Mouse (Mus musculus) adrenal gland, adult 2 months (tissue): Measurements from ENCODE around the gene Zfp334. TPM values are rescaled to one million over a fixed set of nuclear protein-coding genes. Genes with fewer than 3 reads are reported as not detected.

ENCODE experiments used
- polyA plus RNA-seq: library from polyadenylated mRNA; depleted of rRNA; stranded (reverse); fragments of >200 nt; gene quantifications from 2 replicates; pipeline ENCODE4 v1.2.3, GENCODE M21; 2012; rRNA removed
- total RNA-seq, 2 experiments: library from RNA; stranded (reverse); gene quantifications; 2 replicates each; pipeline ENCODE4 v1.2.3; 2021

Zfp334 gene
- total and polyA plus RNA-seq, 3 experiments: 1.3 to 5.0 (median 4.3) TPM

Other genes starting within 250 kb of the Zfp334 start
- gene Cdh22, start 153.4 kb downstream of the Zfp334 start, total RNA-seq: 1 to 10 TPM in 1 of 2 experiments, under 1 TPM in 1; 0.89 to 1.8 TPM
- 1.5 and 6.1 TPM in 2 replicates for gene Cdh22, start 153.4 kb downstream of the Zfp334 start, polyA plus RNA-seq
- gene Slc35c2, start 100.4 kb downstream of the Zfp334 start, total RNA-seq: 10 to 100 TPM; 51.0 to 56.6 TPM
- 87.4 and 87.6 TPM in 2 replicates for gene Slc35c2, start 100.4 kb downstream of the Zfp334 start, polyA plus RNA-seq
- 10 to 100 TPM; 19.8 to 31.4 TPM for gene Elmo2, start 61.8 kb downstream of the Zfp334 start, total RNA-seq
- 52.0 and 58.8 TPM in 2 replicates for gene Elmo2, start 61.8 kb downstream of the Zfp334 start, polyA plus RNA-seq
- not detected for gene Zfp663, start 19.5 kb downstream of the Zfp334 start, total RNA-seq
- not detected in 2 replicates for gene Zfp663, start 19.5 kb downstream of the Zfp334 start, polyA plus RNA-seq
- gene Ocstamp, start 12.1 kb upstream of the Zfp334 start, total RNA-seq: under 1 TPM; 0.12 to 0.38 TPM
- 0.55 and 0.64 TPM in 2 replicates for gene Ocstamp, start 12.1 kb upstream of the Zfp334 start, polyA plus RNA-seq
- 1 to 10 TPM in 1 of 2 experiments, under 1 TPM in 1; 0.97 to 2.3 TPM for gene Slc13a3, start 85.0 kb upstream of the Zfp334 start, total RNA-seq
- gene Slc13a3, start 85.0 kb upstream of the Zfp334 start, polyA plus RNA-seq: 2.4 and 2.8 TPM in 2 replicates
- gene Trp53rka, start 105.1 kb upstream of the Zfp334 start, total RNA-seq: 10 to 100 TPM; 10.4 to 12.7 TPM
- gene Trp53rka, start 105.1 kb upstream of the Zfp334 start, polyA plus RNA-seq: 20.3 and 20.8 TPM in 2 replicates
- 1 to 10 TPM in 1 of 2 experiments, under 1 TPM in 1; 0.35 to 1.2 TPM for gene Slc2a10, start 115.5 kb upstream of the Zfp334 start, total RNA-seq
- gene Slc2a10, start 115.5 kb upstream of the Zfp334 start, polyA plus RNA-seq: 1.5 and 1.8 TPM in 2 replicates
- 1 to 10 TPM; 2.9 to 3.8 TPM for gene Eya2, start 206.8 kb upstream of the Zfp334 start, total RNA-seq
- gene Eya2, start 206.8 kb upstream of the Zfp334 start, polyA plus RNA-seq: 5.6 and 7.8 TPM in 2 replicates